Mouse (Mus musculus) stomach, postnatal 0 days (tissue): ENCODE results near the gene Dnajc14. TPM values are rescaled to one million over a fixed set of nuclear protein-coding genes. Genes with fewer than 3 reads are reported as not detected.
A peak's percentile ranks its signal among the peaks of the same experiment; 100 is the strongest.

Experiments
- ATAC-seq: fragments of 200-750 bp; cut with Nextera tagmentation; 2 replicates; pipeline ENCODE4 v1.8.0; 2017; ENCODE audit not compliant: low FRiP score, low TSS enrichment
- DNase-seq: peaks from one replicate; pipeline ENCODE4 v3.0.0-alpha.2; 2016; ENCODE audit warnings: low spot score
- H3K27ac ChIP-seq: fragments of 300-500 bp; sonication (generic); replicated peaks from 2 replicates; pipeline ENCODE4 v1.5.1; 2014; ENCODE audit warnings: mild to moderate bottlenecking, control low read depth
- H3K27me3 ChIP-seq: fragments of 300-500 bp; sonication (generic); 2 replicates; pipeline ENCODE4 v1.6.1; 2014; ENCODE audit warnings: low read length; ENCODE audit not compliant: control insufficient read depth, insufficient read depth
- H3K36me3 ChIP-seq: fragments of 300-500 bp; sonication (generic); 2 replicates; pipeline ENCODE4 v1.6.1; 2014; ENCODE audit warnings: low read length, mixed read lengths; ENCODE audit not compliant: control insufficient read depth, insufficient read depth
- H3K4me1 ChIP-seq: fragments of 300-500 bp; sonication (generic); replicated peaks from 2 replicates; pipeline ENCODE4 v1.6.1; 2014; ENCODE audit warnings: antibody characterized with exemption; ENCODE audit not compliant: control insufficient read depth, insufficient read depth
- H3K4me2 ChIP-seq: fragments of 300-500 bp; sonication (generic); replicated peaks from 2 replicates; pipeline ENCODE4 v1.6.1; 2014; ENCODE audit warnings: low read depth, mild to moderate bottlenecking, control low read depth, moderate library complexity
- H3K4me3 ChIP-seq: fragments of 300-500 bp; sonication (generic); 2 replicates; pipeline ENCODE4 v1.5.1; 2014; ENCODE audit warnings: low read depth, low read length, control low read depth
- H3K9ac ChIP-seq: fragments of 300-500 bp; sonication (generic); 2 replicates; pipeline ENCODE4 v1.6.1; 2014; ENCODE audit warnings: mild to moderate bottlenecking, low read length, control low read depth, mixed read lengths
- H3K9me3 ChIP-seq: fragments of 300-500 bp; sonication (generic); 2 replicates; pipeline ENCODE4 v1.6.1; 2016; ENCODE audit warnings: low read length; ENCODE audit not compliant: control insufficient read depth
- CTCF ChIP-seq: IDR thresholded peaks from 2 replicates; pipeline ENCODE4 v1.5.1; 2016; ENCODE audit warnings: antibody characterized with exemption, low read depth, mild to moderate bottlenecking, moderate library complexity
- EP300 ChIP-seq: optimal IDR thresholded peaks from 2 replicates; pipeline ENCODE3; 2016; ENCODE audit warnings: antibody characterized with exemption
- WGBS: fragments of 180-500 bp; shearing (Covaris S2); extraction: QIAGEN DNeasy Blood & Tissue Kit; methylation state at CpG from one replicate; pipeline ENCODE4 v1.1.7; 2014; 5-methylcytosine and 5-hydroxymethylcytosine counted together
- polyA plus RNA-seq: library from polyadenylated mRNA; unstranded; fragments of >200 nt; fragmentation: Nextera tagmentation; extraction: Ambion mirVana; gene quantifications from 2 replicates; pipeline ENCODE4 v1.2.1, GENCODE M21; 2015

The Dnajc14 gene
- polyA plus RNA-seq, 1 experiment from 2014 or later, result 30.5 TPM

DNA sequence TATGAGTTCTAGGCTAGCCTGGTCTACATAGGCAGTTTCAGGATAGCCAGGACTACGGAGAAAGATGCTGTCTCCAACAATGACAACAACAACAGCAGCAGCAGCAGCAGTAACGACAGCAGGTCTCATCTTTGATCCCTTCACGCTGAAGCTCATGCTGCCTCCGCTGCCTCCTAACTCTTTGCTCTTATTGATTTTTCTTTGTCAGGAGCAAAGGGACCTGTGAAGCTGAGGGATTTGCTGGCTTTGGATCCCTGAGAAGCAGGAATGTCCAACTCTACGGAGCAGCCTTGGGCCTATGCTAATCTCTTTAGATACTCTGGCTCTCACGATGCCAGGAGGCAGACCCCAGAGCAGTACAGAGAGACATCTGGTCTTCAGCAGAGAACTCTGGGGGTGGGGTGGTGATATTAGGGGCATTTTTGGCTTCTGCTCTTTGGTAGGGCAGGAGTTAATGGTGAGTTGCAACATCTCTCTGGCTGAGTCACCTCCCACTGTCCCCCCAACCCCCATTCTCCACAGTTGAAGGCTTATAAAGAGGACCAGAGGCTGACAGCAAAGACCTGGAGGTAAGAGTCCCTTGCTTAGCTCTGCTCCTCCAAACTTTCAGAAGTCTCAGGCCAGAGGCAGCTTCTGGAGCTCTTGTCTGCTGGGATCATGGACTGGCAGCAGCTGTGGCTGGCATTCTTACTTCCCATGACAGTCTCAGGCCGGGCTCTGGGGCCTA lies 13.3 kb upstream of the Dnajc14 start, which contains the start of gene Mmp19:
TSS of gene Mmp19 (plus strand) at position 513 of the 727 bp plus-strand sequence.
- DNase-seq, result no peak
- peak within 1 kb of the TSS; percentile 29 for H3K4me3 ChIP-seq
- WGBS, result 56% methylated on average over 7 of the region's 7 CpGs
- H3K36me3 ChIP-seq, result no peaks in the 10 kb centered on the region
- peak within 1 kb of the TSS; percentile 35 for H3K4me2 ChIP-seq
- H3K4me1 ChIP-seq, result no peaks in the 10 kb centered on the region
- H3K27ac ChIP-seq, result peak within 1 kb of the TSS; percentile 56; the same call in 1 of the 2 replicates
- ATAC-seq, result peak; percentile 67
- peak within 1 kb of the TSS; percentile 41; the same call in 1 of the 2 replicates for H3K9ac ChIP-seq
- H3K9me3 ChIP-seq, result no peaks in the 10 kb centered on the region
- no peaks in the 10 kb centered on the region for H3K27me3 ChIP-seq
- TF ChIP-seq EP300 (no peak), CTCF (no peak)

DNA sequence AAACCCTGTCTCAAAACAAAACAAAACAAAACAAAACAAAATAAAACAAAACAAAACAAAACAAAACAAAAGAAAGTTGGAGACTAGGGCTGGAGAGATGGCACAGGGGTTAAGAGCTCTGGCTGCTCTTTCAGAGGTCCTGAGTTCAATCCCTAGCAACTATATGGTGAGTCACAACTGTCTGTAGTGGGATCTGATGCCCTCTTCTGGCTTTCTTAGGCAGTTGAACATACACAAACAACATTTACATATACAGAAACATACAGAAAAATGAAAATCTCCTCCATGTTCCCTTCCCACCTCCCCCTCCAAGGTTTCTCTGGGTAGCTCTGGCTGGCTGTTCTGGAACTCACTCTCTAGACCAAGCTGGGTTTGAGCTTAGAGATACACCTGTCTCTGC lies 11.8 kb upstream of the Dnajc14 start:
- DNase-seq, result no peak
- H3K9me3 ChIP-seq, result no peaks in the 10 kb centered on the region
- no peak for ATAC-seq
- H3K36me3 ChIP-seq, result no peaks in the 10 kb centered on the region
- no peaks in the 10 kb centered on the region for H3K27me3 ChIP-seq
- H3K9ac ChIP-seq, result no peak overlapping the region
- H3K4me3 ChIP-seq, result no peak overlapping the region
- H3K27ac ChIP-seq, result no peak overlapping the region
- no peaks in the 10 kb centered on the region for H3K4me1 ChIP-seq
- TF ChIP-seq CTCF, result peak; percentile 37
- TF ChIP-seq EP300, result no peak
- no peak overlapping the region for H3K4me2 ChIP-seq

- H3K9ac ChIP-seq, result no peak overlapping the region
- no peaks in the 10 kb centered on the region for H3K27me3 ChIP-seq
- DNase-seq, result no peak
- no peak overlapping the region for H3K4me3 ChIP-seq
- H3K36me3 ChIP-seq, result no peaks in the 10 kb centered on the region
- TF ChIP-seq EP300, result no peak
- no peak for TF ChIP-seq CTCF
- no peaks in the 10 kb centered on the region for H3K9me3 ChIP-seq
- WGBS, result 96% methylated on average over 1 of the region's 1 CpGs
- no peak for ATAC-seq
- H3K27ac ChIP-seq, result no peak overlapping the region
- no peak overlapping the region for H3K4me2 ChIP-seq
- no peaks in the 10 kb centered on the region for H3K4me1 ChIP-seq
Measured at GRCm38 (mm10) chr10:128793258-128793657, 10.6 kb upstream of the Dnajc14 start.

DNA sequence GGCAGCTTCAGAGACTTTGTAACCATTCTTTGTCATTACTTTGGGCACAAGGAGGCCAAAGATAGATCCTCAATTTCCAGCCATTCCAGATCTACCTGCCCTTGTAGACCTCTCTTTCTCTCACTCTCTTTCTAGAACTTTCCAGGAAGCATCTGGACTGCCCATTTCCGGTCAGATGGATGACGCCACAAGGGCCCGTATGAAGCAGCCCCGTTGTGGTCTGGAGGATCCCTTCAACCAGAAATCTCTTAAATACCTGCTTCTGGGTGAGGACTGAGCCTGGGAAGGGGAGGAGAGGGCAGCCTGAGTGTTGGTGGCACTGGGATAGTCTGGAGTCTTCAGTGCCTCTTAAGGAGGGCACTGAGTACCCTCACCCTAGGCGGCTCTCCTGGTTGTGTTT lies 9.5 kb upstream of the Dnajc14 start:
- no peak overlapping the region for H3K4me3 ChIP-seq
- ATAC-seq, result no peak
- H3K4me1 ChIP-seq, result no peaks in the 10 kb centered on the region
- no peak overlapping the region for H3K9ac ChIP-seq
- H3K27ac ChIP-seq, result no peak overlapping the region
- no peak overlapping the region for H3K4me2 ChIP-seq
- no peaks in the 10 kb centered on the region for H3K27me3 ChIP-seq
- H3K9me3 ChIP-seq, result no peaks in the 10 kb centered on the region
- TF ChIP-seq EP300 (no peak), CTCF (no peak)
- H3K36me3 ChIP-seq, result peaks cover 5% of the 10 kb centered on the region; the same call in 1 of the 2 replicates
- DNase-seq, result no peak
- 67% methylated on average over 5 of the region's 5 CpGs for WGBS

DNA sequence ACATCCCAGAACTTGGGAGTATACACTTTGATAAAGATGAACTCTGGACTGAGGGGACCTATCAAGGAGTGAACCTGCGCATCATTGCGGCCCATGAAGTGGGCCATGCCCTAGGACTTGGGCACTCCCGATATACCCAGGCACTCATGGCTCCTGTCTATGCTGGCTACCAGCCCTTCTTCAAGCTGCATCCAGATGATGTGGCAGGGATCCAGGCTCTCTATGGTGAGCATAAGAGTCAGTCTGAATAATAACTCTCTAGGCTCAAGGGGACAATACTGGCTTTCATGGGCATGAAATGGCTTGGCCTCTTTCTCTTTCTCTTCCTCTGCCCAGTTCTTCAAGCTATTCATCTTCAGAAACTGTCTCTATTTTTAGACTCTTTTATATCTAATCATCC lies 8.3 kb upstream of the Dnajc14 start:
- 98% methylated on average over 3 of the region's 3 CpGs for WGBS
- no peak overlapping the region for H3K4me3 ChIP-seq
- H3K27ac ChIP-seq, result no peak overlapping the region
- no peak overlapping the region for H3K9ac ChIP-seq
- H3K9me3 ChIP-seq, result no peaks in the 10 kb centered on the region
- no peak overlapping the region for H3K4me2 ChIP-seq
- ATAC-seq, result no peak
- H3K36me3 ChIP-seq, result peaks cover 5% of the 10 kb centered on the region; the same call in 1 of the 2 replicates
- DNase-seq, result no peak
- TF ChIP-seq CTCF (no peak), EP300 (no peak)
- no peaks in the 10 kb centered on the region for H3K27me3 ChIP-seq
- no peaks in the 10 kb centered on the region for H3K4me1 ChIP-seq

GRCm38 (mm10) chr10:128798676-128799075 lies 5.2 kb upstream of the Dnajc14 start:
- Histone ChIP-seq H3K27ac (no peak overlapping the region), H3K9ac (no peak overlapping the region), H3K27me3 (no peaks in the 10 kb centered on the region), H3K9me3 (no peaks in the 10 kb centered on the region), H3K4me3 (no peak overlapping the region), H3K4me1 (peaks cover 3% of the 10 kb centered on the region; the same call in 1 of the 2 replicates), H3K4me2 (no peak overlapping the region), H3K36me3 (peaks cover 10% of the 10 kb centered on the region; the same call in 1 of the 2 replicates)
- WGBS, result 94% methylated on average over 8 of the region's 8 CpGs
- ATAC-seq (no peak), DNase-seq (no peak)
- TF ChIP-seq CTCF (no peak), EP300 (no peak)
